ENCODE assay signal across 10 mouse cellular contexts in the genomic region with DNA sequence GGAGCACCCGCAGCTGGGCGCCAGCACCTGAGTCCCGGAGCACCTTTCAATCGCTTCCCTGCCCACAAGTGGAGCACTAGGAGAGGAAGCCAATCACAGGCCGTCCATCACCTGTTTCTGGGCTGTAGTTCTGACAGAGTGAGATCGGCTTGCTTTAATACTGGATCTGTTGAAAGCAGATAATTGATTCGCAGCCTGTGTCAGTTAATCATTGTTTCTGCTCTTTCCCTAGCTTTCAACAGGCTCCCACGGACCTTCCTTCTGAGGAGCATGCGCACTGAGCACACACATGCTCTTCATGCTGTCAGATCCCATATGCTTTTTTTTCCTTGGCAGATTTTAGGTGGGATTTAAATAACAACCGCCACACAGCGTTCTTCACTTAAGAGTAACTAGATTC.
DNase-seq lines count a peak whose midpoint lies in the region; TF ChIP-seq lines count a peak whose summit lies in the region.
"Had no signal": no experiment of that assay in that cellular context is flagged by ENCODE, and none has a peak within 500 bp of the region (broad histone marks: within the 10 kb centered on the region; RNA-seq: fewer than 3 reads in every experiment).

No protein-coding gene starts in this region.

- no peak for TF ChIP-seq CTCF in liver, adult 2 months (IDR thresholded peaks at IDR 0.05; ENCODE audit: low read depth, low read length)

- no peaks in the 10 kb centered on the region for H3K27me3 ChIP-seq in liver, adult 2 months (ENCODE audit: control insufficient read depth, insufficient read depth, low read length)
- no peaks in the 10 kb centered on the region for H3K27me3 ChIP-seq in heart, embryonic 10.5 days (ENCODE audit: insufficient read depth, poor library complexity, severe bottlenecking)
- H3K27me3 ChIP-seq: intestine, embryonic 15.5 days had no signal

- H3K79me2 ChIP-seq in liver, adult 2 months (ENCODE audit: control insufficient read depth, insufficient read depth, low read length) = no peaks in the 10 kb centered on the region

- H3K4me1 ChIP-seq in liver, adult 2 months (ENCODE audit: control insufficient read depth, insufficient read depth, low read length) = no peaks in the 10 kb centered on the region
- no peaks in the 10 kb centered on the region for H3K4me1 ChIP-seq in heart, embryonic 10.5 days
- H3K4me1 ChIP-seq: intestine, embryonic 15.5 days; megakaryocyte, embryonic 14.5 days had no signal

- no peak for TF ChIP-seq POLR2A in liver, adult 2 months (IDR thresholded peaks at IDR 0.05; ENCODE audit: extremely low read depth, insufficient read depth, low read length)

- no peak overlapping the region for H3K4me3 ChIP-seq in liver, adult 2 months (ENCODE audit: insufficient read depth, low read depth, low read length)
- no peak overlapping the region for H3K4me3 ChIP-seq in heart, embryonic 10.5 days
- H3K4me3 ChIP-seq: intestine, embryonic 15.5 days; megakaryocyte, embryonic 14.5 days had no signal

- H3K9me3 ChIP-seq in heart, embryonic 10.5 days = no peaks in the 10 kb centered on the region
- H3K9me3 ChIP-seq: intestine, embryonic 15.5 days; megakaryocyte, embryonic 14.5 days had no signal

- DNase-seq in liver, adult 2 months (ENCODE audit: extremely low read depth, low read depth, low spot score) = peak; percentile 81
- DNase-seq in liver = no peak
- DNase-seq in kidney, adult 8-10 months = peak; percentile 20 to 47
- DNase-seq in layer of hippocampus, postnatal 10 days (ENCODE audit: low spot score in 2 of 2) = peak; percentile 32 to 49
- peak; percentile 31 for DNase-seq in right cerebral cortex, postnatal 14 days
- DNase-seq in adrenal gland, postnatal 36 days = no peak
- no peak for DNase-seq in heart, embryonic 10.5 days (ENCODE audit: low spot score)
- DNase-seq: spleen, adult 18-20 months had no signal

- H3K9ac ChIP-seq in liver, adult 2 months (ENCODE audit: low read depth, low read length) = no peak overlapping the region
- H3K9ac ChIP-seq: intestine, embryonic 15.5 days had no signal

- H3K27ac ChIP-seq in liver, adult 2 months (replicated peaks; ENCODE audit: insufficient read depth, low read depth, low read length) = no peak overlapping the region
- H3K27ac ChIP-seq in heart, embryonic 10.5 days = no peak overlapping the region
- H3K27ac ChIP-seq: intestine, embryonic 15.5 days had no signal

- no peaks in the 10 kb centered on the region for H3K36me3 ChIP-seq in liver, adult 2 months (ENCODE audit: control insufficient read depth, insufficient read depth, low read length)
- no peaks in the 10 kb centered on the region for H3K36me3 ChIP-seq in heart, embryonic 10.5 days
- H3K36me3 ChIP-seq: intestine, embryonic 15.5 days had no signal

- WGBS in liver, adult 2 months = 40% methylated on average over 11 of the region's 11 CpGs
- WGBS in heart, embryonic 10.5 days = 67% methylated on average over 11 of the region's 11 CpGs

Comparison
In these comparisons a context has a peak if more than half of its experiments do, and no peak if none do; other contexts are left out.
1. DNase-seq: peak in liver, adult 2 months (single experiment), kidney, adult 8-10 months (2 of 2), layer of hippocampus, postnatal 10 days (2 of 2) and right cerebral cortex, postnatal 14 days (single experiment); none in liver (single experiment), adrenal gland, postnatal 36 days (0 of 2) and heart, embryonic 10.5 days (single experiment).